Mouse (Mus musculus) T-cell, adult 66 days (primary cell): ENCODE data around the gene Yju2. TPM values are rescaled to one million over a fixed set of nuclear protein-coding genes. Genes with fewer than 3 reads are reported as not detected.

ENCODE experiments used
- total RNA-seq, 2 experiments: library from RNA; stranded (reverse); gene quantifications; 3 replicates in 1 of 2; 4 replicates in 1 of 2; pipeline ENCODE4 v1.2.4; 2023

Gene Yju2
- total RNA-seq: 10 to 100 TPM; 51.6 to 63.7 TPM

DNA sequence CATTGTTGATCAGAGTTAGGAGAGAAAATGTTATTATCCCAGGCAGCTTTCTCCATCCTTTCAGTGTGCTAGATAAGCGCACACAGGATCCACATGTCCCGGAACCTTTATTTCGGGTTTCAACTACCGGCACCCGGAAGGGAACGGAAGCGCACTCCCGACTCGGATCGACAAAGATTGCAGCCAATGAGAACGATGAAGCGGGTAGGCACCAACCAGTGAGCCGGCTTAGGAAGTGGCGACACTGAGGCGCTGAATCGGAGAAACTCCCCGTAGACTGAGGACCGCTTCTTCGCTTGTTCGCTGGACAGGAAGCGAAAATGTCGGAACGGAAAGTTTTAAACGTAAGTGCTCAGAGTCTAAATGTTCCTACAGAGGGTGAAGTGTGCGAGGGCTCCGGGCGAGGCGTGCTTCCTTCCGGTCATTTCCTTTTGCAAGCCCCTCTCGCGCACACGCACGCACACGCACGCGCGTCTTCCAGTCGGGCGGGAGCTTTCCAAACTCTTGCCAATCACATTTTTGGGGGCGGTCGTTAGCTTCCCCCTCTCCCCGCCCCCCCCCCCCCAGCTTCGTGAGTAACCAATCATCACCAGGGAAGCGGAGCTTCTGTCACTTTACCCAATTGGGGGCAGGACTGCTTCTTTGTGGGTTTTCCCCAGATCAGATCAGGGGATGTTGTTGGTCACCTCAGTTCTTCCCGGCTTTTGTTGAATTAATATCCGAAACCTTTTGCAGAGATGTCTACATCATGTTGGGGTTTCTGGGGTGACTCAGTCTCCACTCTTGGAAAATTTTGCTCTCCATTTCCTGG lies at the start of gene Yju2:
Gene Yju2 (plus strand): TSS at position 182 of the 811 bp plus-strand sequence.

GRCm38 (mm10) chr17:55949400-55949799 lies 9.5 kb upstream of the Yju2 start, which contains the start of gene Zfp119b:
Zfp119b (minus strand) TSS chr17:55949500.

GRCm38 (mm10) chr17:55952447-55953027 lies 6.4 kb upstream of the Yju2 start, which contains the start of gene Ebi3:
Ebi3 (plus strand) TSS chr17:55952640.

GRCm38 (mm10) chr17:55969966-55970891 lies 11.3 kb downstream of the Yju2 start, which contains the start of gene Shd:
Shd (plus strand) TSS chr17:55970467.

DNA sequence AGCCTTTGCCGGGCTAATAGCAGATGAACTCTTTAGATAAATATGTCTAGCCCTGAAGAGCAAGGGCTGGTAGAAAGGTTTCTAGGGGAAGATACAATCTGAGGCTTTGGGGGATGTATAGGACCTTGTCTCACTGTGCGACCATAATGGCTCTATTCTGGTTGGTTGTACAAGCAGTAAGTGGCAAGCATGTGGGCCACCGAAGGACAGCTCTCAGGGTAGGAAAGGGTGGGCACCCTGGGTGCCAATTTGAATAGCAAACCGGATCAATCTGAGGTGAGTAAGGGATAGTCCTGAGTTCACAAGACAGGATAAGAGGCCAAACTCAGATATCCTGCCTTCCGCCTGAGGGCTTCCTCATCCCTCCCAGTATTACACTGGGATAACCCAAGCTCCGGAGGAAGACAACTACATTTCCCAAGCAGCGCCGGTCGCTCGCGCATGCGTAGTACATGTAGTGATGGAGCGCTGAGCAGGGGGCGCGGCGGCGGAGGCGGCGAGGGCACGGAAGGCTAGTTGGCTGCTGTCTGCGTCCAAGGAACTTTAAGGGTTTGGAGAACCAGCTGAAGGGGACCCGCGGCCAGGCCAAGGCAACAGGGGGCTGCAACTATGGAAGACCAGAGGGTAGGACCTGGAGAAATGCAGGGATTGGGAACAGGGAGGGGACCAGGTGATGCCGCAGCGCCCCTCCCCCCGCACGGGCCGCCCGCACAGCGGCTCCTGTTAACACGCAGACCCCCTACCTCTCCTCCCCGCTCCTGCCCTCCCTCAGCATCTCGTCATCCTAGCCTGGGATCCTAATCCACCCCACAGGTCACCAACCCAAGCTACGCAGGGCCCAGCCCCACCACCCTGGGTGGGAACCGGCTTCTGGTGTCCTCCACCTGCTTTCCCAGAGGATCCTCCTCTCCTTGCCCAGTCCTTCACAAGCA lies 27.4 kb downstream of the Yju2 start, which contains the start of gene Fsd1:
Gene Fsd1 (plus strand): TSS at position 480 of the 932 bp plus-strand sequence.

DNA sequence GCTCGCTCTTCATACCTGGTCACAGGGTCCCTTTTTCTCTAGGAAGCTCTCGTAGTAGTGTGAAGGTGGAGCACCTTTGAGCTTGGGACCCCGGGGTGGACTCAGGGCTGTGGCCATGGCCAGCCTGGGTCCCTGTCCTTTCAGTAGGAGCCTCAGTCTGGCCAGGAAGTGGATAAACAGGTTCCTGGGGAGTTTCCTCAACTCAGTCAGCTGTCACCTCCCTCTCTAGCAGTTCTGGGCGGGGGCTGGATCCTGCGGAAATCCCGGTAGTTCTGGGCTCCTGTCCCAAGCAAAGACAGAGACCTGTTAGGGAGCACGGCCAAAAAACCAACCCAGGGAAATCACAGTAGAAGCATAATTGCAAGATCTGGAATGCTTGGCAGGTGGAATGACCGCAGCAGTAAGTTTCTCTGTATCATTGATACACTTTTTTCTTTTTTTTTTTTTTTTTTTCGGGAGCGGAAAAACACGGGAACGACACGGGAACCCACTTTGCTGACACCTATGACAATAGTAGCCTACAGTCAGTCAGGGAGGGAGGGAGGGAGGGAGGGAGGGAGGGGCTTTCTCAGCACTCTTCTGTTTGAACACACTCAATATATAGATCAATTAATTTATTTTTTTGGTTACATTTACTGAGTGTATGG lies 46.6 kb downstream of the Yju2 start, which contains the start of the genes Stap2 and Mpnd:
Gene Stap2 (minus strand): TSS at position 170 of the 647 bp plus-strand sequence.
Gene Mpnd (plus strand): TSS at position 297 of the 647 bp plus-strand sequence.

Other genes starting within 250 kb of the Yju2 start
- 10 to 100 TPM; 40.3 to 41.0 TPM for gene Pot1b, start 246.5 kb upstream of the Yju2 start, total RNA-seq
- gene Adgre4, start 209.1 kb upstream of the Yju2 start, total RNA-seq: 1 to 10 TPM; 1.0 to 1.3 TPM
- 10 to 100 TPM; 11.9 to 12.2 TPM for gene Zfp119a, start 80.2 kb upstream of the Yju2 start, total RNA-seq
- 10 to 100 TPM; 21.4 to 32.0 TPM for gene Zfp959, start 67.0 kb upstream of the Yju2 start, total RNA-seq
- gene Zfp119b, start 9.6 kb upstream of the Yju2 start, total RNA-seq: 1 to 10 TPM; 3.5 to 4.7 TPM
- gene Ebi3, start 6.5 kb upstream of the Yju2 start, total RNA-seq: 1 to 10 TPM; 1.0 to 1.3 TPM
- gene Shd, start 11.4 kb downstream of the Yju2 start, total RNA-seq: 1 to 10 TPM; 6.4 to 7.9 TPM
- not detected for gene Fsd1, start 27.4 kb downstream of the Yju2 start, total RNA-seq
- 1 to 10 TPM in 1 of 2 experiments, under 1 TPM in 1; 0.84 to 2.4 TPM for gene Stap2, start 46.5 kb downstream of the Yju2 start, total RNA-seq
- 10 to 100 TPM; 66.1 to 69.1 TPM for gene Mpnd, start 46.6 kb downstream of the Yju2 start, total RNA-seq
- gene Sh3gl1, start 77.5 kb downstream of the Yju2 start, total RNA-seq: 100 to 1,000 TPM; 125 to 126 TPM
- 1 to 10 TPM; 3.4 to 5.1 TPM for gene Chaf1a, start 81.3 kb downstream of the Yju2 start, total RNA-seq
- 10 to 100 TPM; 66.9 to 74.8 TPM for gene Ubxn6, start 115.9 kb downstream of the Yju2 start, total RNA-seq
- gene Hdgfl2, start 120.5 kb downstream of the Yju2 start, total RNA-seq: 100 to 1,000 TPM; 103 to 106 TPM
- not detected for gene Plin4, start 150.7 kb downstream of the Yju2 start, total RNA-seq
- not detected for gene Plin5, start 158.5 kb downstream of the Yju2 start, total RNA-seq
- gene Lrg1, start 162.9 kb downstream of the Yju2 start, total RNA-seq: not detected
- not detected for gene Sema6b, start 181.2 kb downstream of the Yju2 start, total RNA-seq
- 10 to 100 TPM; 13.1 to 14.9 TPM for gene Tnfaip8l1, start 203.4 kb downstream of the Yju2 start, total RNA-seq
- gene Mydgf, start 224.8 kb downstream of the Yju2 start, total RNA-seq: 10 to 100 TPM; 51.6 to 52.0 TPM